Mouse (Mus musculus) liver, embryonic 15.5 days (tissue): ENCODE measurements around the gene Tlk1. TPM values are rescaled to one million over a fixed set of nuclear protein-coding genes. Genes with fewer than 3 reads are reported as not detected.
A peak's percentile ranks its signal among the peaks of the same experiment; 100 is the strongest.

Experiments used
- ATAC-seq: fragments of 200-750 bp; cut with Nextera tagmentation; 2 replicates; pipeline ENCODE4 v1.8.0; 2017; ENCODE audit warnings: moderate number of reproducible peaks, mild to moderate bottlenecking, moderate library complexity; ENCODE audit not compliant: insufficient read depth
- H3K27ac ChIP-seq: fragments of 300-500 bp; sonication (generic); replicated peaks from 2 replicates; pipeline ENCODE4 v1.5.1; 2015; ENCODE audit warnings: mild to moderate bottlenecking, inconsistent platforms
- H3K27me3 ChIP-seq: fragments of 300-500 bp; sonication (generic); 2 replicates; pipeline ENCODE4 v1.6.1; 2015; ENCODE audit warnings: mild to moderate bottlenecking, inconsistent platforms
- H3K36me3 ChIP-seq: fragments of 300-500 bp; sonication (generic); replicated peaks from 2 replicates; pipeline ENCODE4 v1.6.1; 2015; ENCODE audit warnings: moderate library complexity, mild to moderate bottlenecking, inconsistent platforms
- H3K4me1 ChIP-seq: fragments of 300-500 bp; sonication (generic); replicated peaks from 2 replicates; pipeline ENCODE4 v1.6.1; 2015; ENCODE audit warnings: inconsistent platforms
- H3K4me2 ChIP-seq: fragments of 300-500 bp; sonication (generic); 2 replicates; pipeline ENCODE4 v1.6.1; 2015; ENCODE audit warnings: moderate library complexity, mild to moderate bottlenecking, inconsistent platforms
- H3K4me3 ChIP-seq: fragments of 300-500 bp; sonication (generic); replicated peaks from 2 replicates; pipeline ENCODE4 v1.5.1; 2015; ENCODE audit warnings: mild to moderate bottlenecking, inconsistent platforms
- H3K9ac ChIP-seq: fragments of 300-500 bp; sonication (generic); 2 replicates; pipeline ENCODE4 v1.6.1; 2015; ENCODE audit warnings: moderate library complexity, mild to moderate bottlenecking, inconsistent platforms
- H3K9me3 ChIP-seq: fragments of 300-500 bp; sonication (generic); replicated peaks from 2 replicates; pipeline ENCODE4 v1.6.1; 2016; ENCODE audit warnings: inconsistent platforms
- WGBS: fragments of 180-500 bp; shearing (Covaris S2); methylation state at CpG from one replicate; pipeline ENCODE4 v1.1.7; 2015; ENCODE audit warnings: mixed read lengths; ENCODE audit not compliant: insufficient replicate concordance; 5-methylcytosine and 5-hydroxymethylcytosine counted together
- polyA plus RNA-seq: library from polyadenylated mRNA; unstranded; fragments of >200 nt; fragmentation: Nextera tagmentation; extraction: Ambion mirVana; gene quantifications from 2 replicates; pipeline ENCODE4 v1.2.1, GENCODE M21; 2015

The Tlk1 gene
- polyA plus RNA-seq, 1 experiment from 2014 or later, result 30.1 TPM

DNA sequence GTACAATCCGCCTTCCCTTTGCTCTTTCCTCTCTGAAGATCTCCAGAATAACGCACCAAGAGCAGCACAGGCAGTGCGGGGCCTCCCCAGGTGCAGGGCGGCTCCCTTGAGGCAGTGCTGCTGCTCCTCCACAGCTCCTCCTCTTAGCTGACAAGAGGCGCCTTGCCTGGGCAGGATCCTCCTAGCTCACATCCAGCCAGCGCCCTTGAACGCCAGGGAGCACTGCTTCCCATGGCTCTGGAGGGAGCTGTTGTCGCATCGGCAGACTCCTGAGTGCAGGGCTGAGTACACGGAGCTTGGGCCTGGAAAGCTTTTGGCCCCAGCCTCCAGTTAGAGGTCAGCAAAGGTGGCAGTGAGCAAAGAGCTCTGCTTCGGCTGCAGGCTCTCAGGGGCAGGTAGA is 135.3 kb downstream of the Tlk1 start:
- no peak for ATAC-seq
- H3K27ac ChIP-seq, result no peak overlapping the region
- H3K36me3 ChIP-seq, result peaks cover 66% of the 10 kb centered on the region
- no peak overlapping the region for H3K9ac ChIP-seq
- no peak overlapping the region for H3K4me2 ChIP-seq
- H3K4me1 ChIP-seq, result no peaks in the 10 kb centered on the region
- H3K4me3 ChIP-seq, result no peak overlapping the region
- no peaks in the 10 kb centered on the region for H3K27me3 ChIP-seq
- H3K9me3 ChIP-seq, result no peaks in the 10 kb centered on the region
- WGBS, result 80% methylated on average over 11 of the region's 11 CpGs

DNA sequence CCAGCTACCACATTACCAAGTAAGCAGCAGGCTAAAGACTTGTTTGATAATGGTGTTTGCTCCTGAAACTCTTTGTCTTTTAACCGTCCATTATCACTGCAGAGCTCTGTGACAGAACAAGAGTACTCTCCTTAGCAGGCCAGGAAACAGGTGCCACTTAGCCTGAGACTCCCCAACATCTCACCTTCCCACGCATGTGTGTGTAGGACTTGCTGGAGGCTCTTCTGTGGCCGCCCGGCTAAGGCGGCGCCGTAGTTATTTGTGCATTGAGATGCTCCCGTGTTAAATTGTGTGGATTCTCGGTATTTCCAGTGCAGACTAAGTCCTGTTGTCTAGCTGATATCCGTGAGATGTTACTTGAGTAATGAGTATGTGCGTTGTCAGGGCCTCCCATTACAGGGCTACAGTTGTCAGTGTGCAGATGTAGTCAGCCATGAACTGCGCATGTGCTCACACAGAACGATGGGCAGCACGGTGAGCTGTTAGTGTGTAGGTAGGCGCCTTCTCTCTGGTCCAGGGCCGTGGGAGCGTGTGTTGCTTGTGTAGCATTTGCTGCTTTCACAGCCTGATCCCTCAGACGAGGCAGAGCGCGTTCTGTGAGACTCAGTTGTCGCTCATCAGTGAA is 137.0 kb downstream of the Tlk1 start:
- 87% methylated on average over 21 of the region's 21 CpGs for WGBS
- H3K36me3 ChIP-seq, result peaks cover 80% of the 10 kb centered on the region

DNA sequence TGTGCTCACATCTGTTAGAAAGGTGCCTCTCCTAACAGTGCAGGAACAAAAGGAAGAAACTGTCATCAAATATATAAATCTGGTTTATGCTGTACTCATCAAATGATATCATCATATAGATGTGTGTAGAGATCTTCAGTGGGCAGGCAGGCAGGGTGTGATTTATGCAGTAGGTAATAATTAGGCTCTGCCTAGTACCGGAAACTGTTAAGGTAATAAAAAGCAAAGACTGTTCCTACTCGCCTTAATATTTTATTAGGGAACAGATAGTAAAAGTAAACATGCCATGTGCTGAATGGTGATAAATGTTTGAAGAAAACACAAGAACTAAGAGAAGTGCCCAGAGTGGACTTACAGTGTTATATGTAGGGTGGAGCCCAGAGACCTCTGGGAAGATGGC is 143.2 kb downstream of the Tlk1 start:
- ATAC-seq, result no peak

More for the DNA sequence above, 137.0 kb downstream of the Tlk1 start:
- H3K9me3 ChIP-seq, result no peaks in the 10 kb centered on the region
- no peak overlapping the region for H3K4me3 ChIP-seq
- H3K27me3 ChIP-seq, result no peaks in the 10 kb centered on the region
- ATAC-seq, result no peak
- no peaks in the 10 kb centered on the region for H3K4me1 ChIP-seq
- no peak overlapping the region for H3K27ac ChIP-seq
- no peak overlapping the region for H3K9ac ChIP-seq
- H3K4me2 ChIP-seq, result no peak overlapping the region

DNA sequence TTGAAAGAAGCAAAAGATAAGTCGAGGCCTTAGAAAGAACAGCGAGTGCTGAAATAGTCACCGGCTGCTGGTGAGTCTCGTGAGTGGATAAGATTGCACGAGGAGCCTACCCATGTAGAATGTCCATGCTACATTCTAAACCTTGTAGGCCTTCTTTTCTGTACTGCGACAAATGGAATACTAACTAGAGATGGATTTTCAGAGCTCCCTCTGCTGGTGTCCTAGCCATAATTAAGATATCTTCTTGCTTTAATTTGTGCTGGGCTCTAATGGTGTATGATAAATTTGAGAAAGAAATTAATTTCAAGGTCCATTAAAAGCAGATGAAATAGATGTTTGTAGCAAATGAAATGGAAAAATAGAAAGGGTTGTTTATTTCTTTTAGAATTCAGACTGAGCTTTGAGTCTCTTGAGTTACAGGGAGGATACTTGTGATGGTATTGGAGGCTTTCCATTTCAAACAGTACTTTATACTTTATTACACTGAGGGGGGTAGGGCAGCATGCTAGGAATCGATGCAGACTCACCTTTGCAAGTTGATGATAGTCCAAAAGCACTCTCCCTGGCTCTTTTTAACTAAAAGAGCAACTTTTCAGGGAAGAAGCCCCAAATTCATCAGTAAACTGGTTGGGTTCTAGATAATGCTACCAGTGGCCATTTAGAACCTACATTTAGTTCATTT is 151.9 kb downstream of the Tlk1 start:
- 0 out of 2 replicates have a peak, but pooled peaks cover 8% of the 10 kb centered on the region for H3K4me1 ChIP-seq
- 67% methylated on average over 7 of the region's 7 CpGs for WGBS
- no peak overlapping the region for H3K27ac ChIP-seq
- ATAC-seq, result no peak
- peaks cover 10% of the 10 kb centered on the region for H3K36me3 ChIP-seq
- no peaks in the 10 kb centered on the region for H3K27me3 ChIP-seq
- H3K9ac ChIP-seq, result no peak overlapping the region
- no peak overlapping the region for H3K4me3 ChIP-seq
- H3K9me3 ChIP-seq, result no peaks in the 10 kb centered on the region
- H3K4me2 ChIP-seq, result no peak overlapping the region

More for the DNA sequence above, 143.2 kb downstream of the Tlk1 start:
- Histone ChIP-seq H3K4me1 (no peaks in the 10 kb centered on the region), H3K4me2 (no peak overlapping the region), H3K27me3 (no peaks in the 10 kb centered on the region), H3K9me3 (no peaks in the 10 kb centered on the region), H3K27ac (no peak overlapping the region), H3K4me3 (no peak overlapping the region), H3K36me3 (peaks cover 89% of the 10 kb centered on the region), H3K9ac (no peak overlapping the region)
- WGBS, result 77% methylated on average over 2 of the region's 2 CpGs

DNA sequence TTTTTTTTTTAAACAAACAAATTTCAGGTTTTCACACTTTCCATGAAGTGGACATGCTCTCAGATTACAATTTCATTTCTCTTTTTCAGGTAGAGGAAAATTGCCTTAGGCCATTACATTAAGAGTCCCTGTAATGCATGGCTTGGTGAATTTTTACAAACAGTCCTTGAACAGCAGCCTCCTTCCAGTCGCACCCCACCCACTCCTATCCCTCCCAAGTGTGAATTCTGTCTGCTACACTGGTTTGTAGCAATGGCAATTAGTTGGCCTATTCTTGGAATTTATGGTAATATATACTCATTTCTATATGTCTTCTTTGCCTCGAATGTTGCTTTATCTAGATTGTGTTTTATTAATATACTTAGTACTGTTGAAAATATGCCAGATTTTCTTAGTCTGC is 153.1 kb downstream of the Tlk1 start:
- Histone ChIP-seq H3K27me3 (no peaks in the 10 kb centered on the region), H3K9me3 (no peaks in the 10 kb centered on the region), H3K4me1 (peaks cover 8% of the 10 kb centered on the region; the same call in 1 of the 2 replicates), H3K9ac (no peak overlapping the region), H3K4me2 (no peak overlapping the region), H3K27ac (no peak overlapping the region), H3K4me3 (no peak overlapping the region), H3K36me3 (0 out of 2 replicates have a peak, but pooled peaks cover 3% of the 10 kb centered on the region)
- 64% methylated on average over 2 of the region's 2 CpGs for WGBS
- no peak for ATAC-seq

DNA sequence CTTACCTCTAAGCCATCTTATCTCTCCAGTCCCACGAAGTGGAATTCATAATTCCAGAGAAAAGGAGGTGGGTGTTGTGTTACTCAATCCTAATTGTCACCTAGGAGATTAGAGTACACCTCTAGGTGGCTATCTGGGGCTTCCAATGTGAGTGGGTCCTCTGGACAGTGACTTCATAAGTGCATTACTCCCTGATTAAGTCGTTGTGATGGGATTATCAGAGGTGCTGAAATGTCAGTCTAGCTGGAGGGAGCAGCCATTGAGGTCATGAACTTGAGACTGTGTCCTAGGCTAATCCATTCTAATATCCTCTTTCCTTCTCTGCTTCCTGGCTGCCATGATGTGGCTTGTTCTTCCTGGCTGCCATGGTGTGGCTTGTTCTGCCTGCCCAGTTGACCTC is 155.6 kb downstream of the Tlk1 start:
- Histone ChIP-seq H3K9ac (no peak overlapping the region), H3K4me3 (no peak overlapping the region), H3K4me2 (no peak overlapping the region), H3K36me3 (no peaks in the 10 kb centered on the region), H3K27ac (no peak overlapping the region), H3K4me1 (peaks cover 21% of the 10 kb centered on the region), H3K27me3 (no peaks in the 10 kb centered on the region), H3K9me3 (no peaks in the 10 kb centered on the region)
- ATAC-seq, result no peak
- 30% methylated on average over 2 of the region's 2 CpGs for WGBS

DNA sequence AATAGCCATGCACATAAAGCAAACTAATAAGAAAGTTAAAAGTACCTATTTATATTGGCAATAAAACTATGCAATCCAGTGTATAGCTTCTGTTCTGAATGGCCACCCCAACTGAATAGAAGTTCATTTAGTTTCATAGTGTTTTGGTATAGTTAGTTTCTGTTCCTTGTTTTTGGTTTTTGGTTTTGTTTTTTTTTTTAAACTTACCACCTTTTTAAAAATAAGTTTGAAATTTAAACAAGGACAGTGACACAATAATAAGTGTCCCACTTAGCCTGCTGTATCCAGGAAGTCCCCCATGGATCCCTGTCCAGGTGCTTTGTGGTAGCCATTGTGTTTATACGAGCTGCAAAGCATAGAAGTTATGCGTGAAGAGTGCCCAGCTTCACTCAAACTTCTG is 156.3 kb downstream of the Tlk1 start:
- no peaks in the 10 kb centered on the region for H3K9me3 ChIP-seq
- H3K27me3 ChIP-seq, result no peaks in the 10 kb centered on the region
- no peaks in the 10 kb centered on the region for H3K36me3 ChIP-seq
- H3K27ac ChIP-seq, result no peak overlapping the region
- peaks cover 23% of the 10 kb centered on the region for H3K4me1 ChIP-seq
- no peak overlapping the region for H3K4me3 ChIP-seq
- no peak for ATAC-seq
- H3K9ac ChIP-seq, result no peak overlapping the region
- WGBS, result 73% methylated on average over 2 of the region's 2 CpGs
- no peak overlapping the region for H3K4me2 ChIP-seq

DNA sequence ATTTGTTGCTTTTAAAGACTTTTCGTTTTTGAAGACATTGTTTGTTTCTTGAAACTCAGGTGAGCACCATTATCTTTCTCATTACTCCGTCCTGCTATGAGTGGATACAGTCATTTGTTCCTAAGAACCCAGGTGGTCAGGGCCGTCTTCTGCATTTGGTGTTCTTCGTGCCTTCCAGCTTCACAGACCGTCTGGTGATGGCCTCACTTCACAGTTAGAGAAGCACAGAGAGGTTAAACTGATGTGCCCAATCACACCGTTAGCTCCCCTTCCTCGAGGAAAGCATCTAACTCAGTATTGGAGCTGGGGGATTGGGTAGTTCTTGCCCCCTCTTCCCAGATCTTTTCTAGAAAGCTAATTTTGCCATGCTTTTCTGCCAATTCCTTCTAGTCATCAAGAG is 158.5 kb downstream of the Tlk1 start:
- H3K4me1 ChIP-seq, result peaks cover 43% of the 10 kb centered on the region
- no peaks in the 10 kb centered on the region for H3K36me3 ChIP-seq
- H3K27ac ChIP-seq, result no peak overlapping the region
- H3K27me3 ChIP-seq, result no peaks in the 10 kb centered on the region
- no peak overlapping the region for H3K9ac ChIP-seq
- 76% methylated on average over 7 of the region's 7 CpGs for WGBS
- H3K9me3 ChIP-seq, result no peaks in the 10 kb centered on the region
- ATAC-seq, result no peak
- no peak overlapping the region for H3K4me3 ChIP-seq
- H3K4me2 ChIP-seq, result no peak overlapping the region

DNA sequence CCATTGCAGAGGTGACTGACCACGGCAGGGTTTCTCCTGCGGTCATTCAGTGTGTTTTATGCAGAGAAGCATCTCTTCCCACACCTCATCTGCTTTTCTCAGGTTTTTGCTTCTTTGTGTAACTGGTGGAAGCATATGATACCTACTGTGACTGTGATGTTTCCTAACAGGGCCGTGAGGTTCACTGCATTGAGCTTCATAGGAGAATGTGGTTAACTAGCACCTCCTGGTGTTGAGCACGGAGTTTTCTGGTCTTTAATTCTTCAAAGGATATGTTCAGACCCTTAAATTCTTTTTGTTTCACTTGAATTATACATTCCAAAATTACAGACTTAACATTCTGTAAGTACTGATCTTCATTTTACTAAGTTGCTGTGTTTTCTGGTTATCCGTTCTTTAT is 161.8 kb downstream of the Tlk1 start:
- Histone ChIP-seq H3K9ac (no peak overlapping the region), H3K4me2 (peak overlapping the region; percentile 0; the same call in 1 of the 2 replicates)
- 62% methylated on average over 5 of the region's 5 CpGs for WGBS

More for the DNA sequence above, 161.8 kb downstream of the Tlk1 start:
- Histone ChIP-seq H3K4me1 (peaks cover 42% of the 10 kb centered on the region), H3K27ac (no peak overlapping the region), H3K4me3 (no peak overlapping the region), H3K36me3 (no peaks in the 10 kb centered on the region), H3K27me3 (no peaks in the 10 kb centered on the region; the same call in 1 of the 2 replicates), H3K9me3 (no peaks in the 10 kb centered on the region)
- no peak for ATAC-seq
